Mouse (Mus musculus): ENCODE results near the gene Prkab2. TPM values are rescaled to one million over a fixed set of nuclear protein-coding genes. Genes with fewer than 3 reads are reported as not detected.
A peak's percentile ranks its signal among the peaks of the same experiment; 100 is the strongest.

Prkab2 gene
- total RNA-seq, 1 experiment from 2014 or later, result 2.8 TPM

DNA sequence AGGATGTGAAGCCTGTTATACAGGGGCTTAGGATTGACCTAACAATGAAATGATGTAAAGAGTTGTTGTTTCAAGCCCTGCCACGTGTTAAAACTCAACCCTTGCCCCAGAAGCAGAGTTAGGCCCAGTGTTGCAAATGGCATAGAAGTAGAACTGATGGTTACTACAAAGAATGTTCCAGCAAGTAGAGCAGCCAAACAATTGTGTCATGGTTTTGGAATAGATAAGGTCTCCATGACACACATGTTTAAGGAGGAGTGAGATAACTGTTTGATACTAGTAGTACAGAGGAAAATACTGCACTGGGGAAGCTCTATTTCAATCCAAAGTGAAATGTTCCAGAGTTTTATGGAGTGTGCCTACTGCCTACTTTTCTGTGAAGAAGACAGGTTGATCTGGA lies 9.5 kb upstream of the Prkab2 start:
- no peak for ATAC-seq (replicated peaks; ENCODE audit: low read depth, poor library complexity, severe bottlenecking)

DNA sequence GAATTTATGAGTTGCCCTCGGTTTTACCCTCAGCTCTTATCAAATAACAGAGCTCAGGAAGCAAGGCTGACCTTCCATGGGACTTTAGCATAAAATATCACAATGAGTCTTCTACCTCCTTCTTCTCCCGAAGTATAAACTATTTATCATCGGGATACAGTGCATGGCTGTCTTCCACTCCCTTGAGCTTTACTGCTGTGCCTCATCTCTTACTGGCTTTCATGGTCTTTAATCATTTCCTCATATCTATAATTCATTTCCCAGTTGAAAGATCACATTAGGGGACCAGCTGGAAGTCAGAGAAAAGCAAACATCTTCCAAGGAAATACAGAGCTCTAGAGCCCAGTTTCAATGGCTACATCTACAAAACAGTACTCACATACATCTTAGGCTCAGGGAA lies 9.0 kb upstream of the Prkab2 start:
- no peak for ATAC-seq (replicated peaks; ENCODE audit: low read depth, poor library complexity, severe bottlenecking)

DNA sequence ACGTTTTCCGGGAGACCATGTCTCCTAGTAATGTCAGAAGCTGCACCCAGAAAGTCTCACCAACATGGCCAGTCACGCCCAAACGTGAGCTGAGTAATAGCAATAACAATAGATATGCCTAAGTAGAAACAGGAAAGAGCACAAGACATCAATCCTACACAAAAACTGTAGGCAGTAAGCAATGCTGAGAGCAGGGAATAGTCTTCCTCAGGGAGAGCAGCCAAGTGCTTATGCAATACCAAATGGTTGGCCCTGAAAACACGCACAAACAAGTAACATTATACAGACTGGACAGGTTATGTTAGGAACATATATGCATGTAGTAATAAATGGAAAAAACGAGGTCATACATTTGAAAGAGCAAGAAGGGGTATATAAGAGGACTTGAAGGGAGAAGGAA lies 8.5 kb upstream of the Prkab2 start:
- ATAC-seq (replicated peaks; ENCODE audit: low read depth, poor library complexity, severe bottlenecking), result no peak

DNA sequence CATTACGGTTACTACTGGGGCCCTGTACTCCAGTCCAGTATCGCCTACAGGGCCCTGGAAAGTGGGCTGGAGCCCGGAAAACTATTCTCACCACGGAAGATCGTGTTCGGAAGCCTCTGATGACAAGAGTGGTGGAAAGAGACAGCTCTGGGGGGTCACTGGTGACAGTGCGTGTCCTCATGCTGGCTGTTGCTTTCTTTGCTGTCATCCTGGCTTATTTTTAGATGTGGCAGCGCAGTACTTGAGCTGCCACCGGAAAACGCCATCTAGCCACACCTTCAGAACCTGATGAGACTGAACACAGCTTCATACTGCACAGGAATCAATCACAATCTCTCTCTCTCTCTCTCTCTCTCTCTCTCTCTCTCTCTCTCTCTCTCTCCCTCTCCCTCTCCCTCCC lies 6.4 kb upstream of the Prkab2 start:
- ATAC-seq (replicated peaks; ENCODE audit: low read depth, poor library complexity, severe bottlenecking), result no peak

DNA sequence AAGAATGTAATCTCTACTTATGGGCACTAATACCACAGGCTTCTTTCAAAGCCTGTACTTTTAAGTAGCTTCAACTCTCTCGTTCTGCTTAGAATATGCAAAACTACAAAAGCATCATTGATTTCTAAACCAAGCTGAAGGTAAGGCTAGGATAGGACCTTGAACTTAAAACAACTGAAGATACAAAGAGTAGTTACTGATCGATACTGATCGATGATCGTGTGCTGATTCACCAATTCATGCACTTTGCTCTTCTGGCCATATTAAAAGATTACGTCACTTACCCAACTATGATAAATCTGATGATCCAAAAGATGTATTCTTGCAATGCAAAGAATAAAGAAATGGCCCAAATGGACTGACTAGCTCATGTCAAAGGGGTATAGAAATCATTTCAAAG lies 4.2 kb upstream of the Prkab2 start:
- no peak for ATAC-seq (replicated peaks; ENCODE audit: low read depth, poor library complexity, severe bottlenecking)

DNA sequence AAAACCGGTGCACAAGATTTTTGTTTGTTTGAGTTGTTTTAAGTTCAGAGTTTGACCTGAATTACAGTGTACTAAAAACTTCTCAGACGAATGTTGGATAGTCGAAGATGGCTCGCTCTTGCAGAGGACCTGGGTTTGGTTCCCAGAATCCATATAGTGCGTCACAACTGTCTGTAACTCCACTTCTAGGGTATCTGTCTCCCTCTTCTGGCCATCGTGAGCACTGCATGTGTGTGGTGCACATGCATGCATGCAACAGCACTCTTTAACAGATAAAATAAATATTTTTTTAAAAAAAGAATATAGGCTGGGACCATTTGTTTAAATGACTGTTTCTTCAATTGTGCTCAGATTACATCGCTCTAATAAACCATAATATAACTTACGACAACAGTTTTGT lies 3.1 kb upstream of the Prkab2 start:
- no peak for ATAC-seq (replicated peaks; ENCODE audit: low read depth, poor library complexity, severe bottlenecking)

DNA sequence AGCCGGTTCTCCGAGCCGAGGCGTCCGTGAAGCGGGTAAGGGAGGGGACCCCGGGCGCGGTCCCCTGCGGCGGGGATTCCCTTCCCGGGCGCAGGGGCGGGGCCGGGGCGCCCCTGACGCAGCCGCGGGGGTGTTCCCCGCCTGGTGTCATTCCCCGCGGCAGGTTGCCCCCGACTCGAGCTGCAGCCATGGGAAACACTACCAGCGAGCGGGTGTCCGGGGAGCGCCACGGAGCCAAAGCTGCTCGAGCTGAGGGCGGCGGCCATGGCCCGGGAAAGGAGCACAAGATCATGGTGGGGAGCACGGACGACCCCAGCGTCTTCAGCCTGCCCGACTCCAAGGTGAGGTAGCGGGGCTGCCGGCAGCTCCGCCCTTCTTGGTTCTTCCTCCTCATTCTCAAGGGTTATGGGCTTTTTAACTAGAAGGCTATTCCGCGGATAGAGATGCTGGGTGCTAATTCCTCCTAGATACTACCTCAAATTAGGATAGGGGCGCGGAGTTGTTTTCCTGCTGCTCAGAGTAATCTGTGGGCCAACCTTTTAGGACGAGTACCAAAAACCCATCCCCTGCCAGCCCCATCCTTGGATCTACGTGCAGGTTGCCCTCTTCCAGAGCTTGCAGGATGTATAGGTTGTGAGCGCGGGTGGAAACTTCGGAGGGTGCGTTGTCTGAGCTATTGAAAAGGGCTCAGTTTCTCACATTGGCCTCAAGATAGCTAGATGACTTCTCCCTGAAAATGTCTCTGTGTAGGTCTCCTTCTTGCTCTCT lies 617 bp downstream of the Prkab2 start:
- peak; percentile 39 for ATAC-seq (replicated peaks; ENCODE audit: low read depth, poor library complexity, severe bottlenecking)

DNA sequence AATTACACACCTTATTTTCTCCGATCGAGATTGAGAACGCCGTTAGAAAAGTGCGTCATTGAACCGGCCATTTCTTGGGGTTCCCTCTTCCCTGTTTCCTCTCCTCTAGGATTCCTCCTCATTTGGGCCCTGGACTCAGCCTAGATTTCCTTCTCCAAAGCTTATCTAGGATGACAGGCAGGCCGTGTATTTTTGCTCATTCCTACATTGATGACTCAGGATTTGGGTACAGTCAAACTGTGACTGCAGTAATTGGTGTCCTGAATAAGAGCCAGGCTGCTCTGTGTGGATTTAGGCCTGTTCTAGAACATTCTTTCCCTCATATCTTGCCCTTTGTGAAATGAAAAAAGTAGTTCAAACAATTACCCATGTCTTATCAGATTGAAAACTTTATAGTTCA lies 1.8 kb downstream of the Prkab2 start:
- no peak for ATAC-seq (replicated peaks; ENCODE audit: low read depth, poor library complexity, severe bottlenecking)

DNA sequence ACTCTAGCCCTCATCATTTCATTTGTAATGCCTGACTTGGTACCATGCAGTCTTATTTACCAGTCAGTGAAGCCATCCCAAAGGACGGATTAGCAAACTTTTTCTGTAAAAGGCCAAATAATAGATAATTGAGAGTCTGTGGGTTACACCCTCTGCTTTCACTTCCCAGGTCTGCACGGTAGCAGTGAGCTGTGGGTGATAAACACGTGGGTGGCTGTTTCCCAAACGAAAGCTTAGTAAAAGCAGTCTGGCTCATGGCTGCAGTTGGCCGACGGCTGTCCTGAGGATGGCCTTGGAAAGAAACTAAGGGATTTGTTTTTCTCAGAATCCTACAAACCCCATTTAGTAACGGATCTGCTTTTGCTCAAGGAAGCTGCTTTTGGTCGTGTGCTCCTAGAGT lies 3.2 kb downstream of the Prkab2 start:
- ATAC-seq (replicated peaks; ENCODE audit: low read depth, poor library complexity, severe bottlenecking), result no peak

DNA sequence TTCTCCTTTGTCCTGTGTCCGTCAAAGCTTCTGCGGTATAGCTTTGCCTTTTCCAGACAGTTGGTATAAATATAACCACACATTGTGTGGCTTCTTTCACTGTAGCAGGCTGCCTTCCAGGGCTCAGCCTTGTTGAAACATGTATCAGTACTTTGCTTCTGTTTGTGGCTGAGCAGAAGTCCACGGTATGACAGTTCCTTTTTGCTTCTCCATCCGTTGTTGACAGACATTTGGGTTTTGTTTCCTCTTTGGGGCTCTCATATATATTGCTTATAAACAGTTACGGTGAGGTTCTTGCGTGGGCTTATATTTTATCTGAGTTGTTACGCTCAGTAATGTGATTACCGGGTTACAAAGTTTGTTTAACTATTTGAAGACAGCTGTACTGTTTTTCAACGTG lies 7.5 kb downstream of the Prkab2 start:
- peak; percentile 63; the same call in 1 of the 2 replicates for ATAC-seq (replicated peaks; ENCODE audit: low read depth, poor library complexity, severe bottlenecking)

DNA sequence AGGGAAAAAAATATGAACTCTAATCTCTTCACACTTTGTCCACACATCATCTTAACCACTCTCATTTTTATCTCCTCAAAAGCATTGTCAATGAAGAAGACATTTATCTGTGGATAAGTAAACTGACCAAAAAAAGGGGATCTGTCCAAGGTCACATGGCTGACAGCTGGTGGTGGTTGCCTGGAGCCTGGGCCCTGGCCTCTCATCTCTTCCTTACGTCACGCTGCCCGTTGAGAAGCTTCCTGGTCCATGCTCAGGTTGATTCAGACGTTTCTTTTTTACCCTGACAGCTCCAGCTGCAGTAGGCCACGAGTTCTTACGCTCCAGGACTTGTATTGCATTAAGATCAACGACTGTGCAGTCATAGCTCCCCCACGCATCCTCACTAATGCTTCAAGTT lies 8.2 kb downstream of the Prkab2 start:
- peak; percentile 43; the same call in 1 of the 2 replicates for ATAC-seq (replicated peaks; ENCODE audit: low read depth, poor library complexity, severe bottlenecking)

DNA sequence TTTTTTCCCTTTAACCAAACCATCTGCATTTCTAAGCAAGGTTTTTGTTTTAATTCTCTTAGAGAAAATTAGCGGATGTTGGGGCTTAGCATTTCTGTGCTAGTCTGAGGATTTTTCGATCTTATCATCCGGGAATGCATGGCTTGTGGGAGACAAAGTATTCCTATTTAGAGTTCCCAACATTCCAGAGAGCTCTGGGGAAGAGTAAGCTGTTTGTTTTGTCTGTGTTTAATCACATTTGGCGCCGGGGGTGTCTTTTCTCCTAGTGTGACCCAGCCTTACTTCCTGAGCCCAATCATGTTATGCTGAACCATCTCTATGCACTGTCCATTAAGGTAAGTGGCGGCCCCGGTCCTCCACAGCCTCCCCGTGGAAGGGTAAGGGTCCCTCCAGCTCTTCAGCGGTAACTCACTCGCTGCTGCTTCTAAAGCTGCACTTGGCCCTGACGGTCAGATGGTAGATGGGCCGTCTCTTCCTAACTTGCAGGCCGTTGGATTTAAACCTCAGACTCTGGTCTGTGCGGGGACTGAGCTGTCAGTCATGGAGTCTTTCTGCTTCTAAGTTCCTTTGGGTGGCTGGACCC lies 9.2 kb downstream of the Prkab2 start:
- ATAC-seq (replicated peaks; ENCODE audit: low read depth, poor library complexity, severe bottlenecking), result no peak

DNA sequence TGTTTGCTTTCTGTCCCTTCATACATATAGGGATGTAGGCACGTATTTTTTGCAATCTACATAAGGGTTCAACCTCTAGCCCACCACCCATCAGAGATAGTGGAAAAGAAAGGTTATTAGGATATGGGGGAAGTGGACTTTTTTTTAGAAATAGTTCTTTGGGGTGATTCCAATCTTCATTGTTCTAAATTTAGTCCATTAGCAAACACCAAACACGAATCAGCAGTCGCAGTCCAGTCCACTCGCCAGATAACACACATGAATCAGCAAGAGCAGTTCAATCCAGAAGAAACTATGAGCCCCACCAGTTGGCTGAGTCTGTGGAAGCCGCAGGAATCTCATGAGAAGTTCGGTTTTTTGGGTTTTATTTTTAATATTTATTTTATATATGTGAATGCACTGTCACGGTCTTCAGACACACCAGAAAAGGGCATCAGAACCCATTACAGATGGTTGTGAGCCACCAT lies 16.7 kb downstream of the Prkab2 start, which contains the start of gene Gm17651:
TSS of gene Gm17651 (minus strand) at position 51 of the 467 bp plus-strand sequence.
- ATAC-seq (replicated peaks; ENCODE audit: low read depth, poor library complexity, severe bottlenecking), result no peak

DNA sequence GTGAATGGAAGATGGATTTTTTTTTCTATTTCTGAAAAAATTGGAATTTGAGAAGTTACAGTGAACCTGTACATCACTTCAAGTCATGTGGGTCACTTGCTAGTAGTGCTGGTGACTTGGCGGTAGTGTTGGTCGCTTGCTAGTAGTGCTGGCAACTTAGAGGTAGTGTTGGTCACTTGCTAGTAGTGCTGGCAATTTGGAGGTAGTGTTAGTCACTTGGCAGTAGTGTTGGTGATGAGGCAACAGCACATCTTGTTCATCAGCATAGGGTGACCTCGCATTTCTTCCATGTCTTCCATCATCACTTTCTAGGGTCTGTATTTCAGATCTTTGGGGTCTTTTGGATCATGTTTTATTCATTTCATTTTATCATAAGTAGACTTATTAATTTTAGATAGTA lies 18.1 kb downstream of the Prkab2 start:
- no peak for ATAC-seq (replicated peaks; ENCODE audit: low read depth, poor library complexity, severe bottlenecking)

DNA sequence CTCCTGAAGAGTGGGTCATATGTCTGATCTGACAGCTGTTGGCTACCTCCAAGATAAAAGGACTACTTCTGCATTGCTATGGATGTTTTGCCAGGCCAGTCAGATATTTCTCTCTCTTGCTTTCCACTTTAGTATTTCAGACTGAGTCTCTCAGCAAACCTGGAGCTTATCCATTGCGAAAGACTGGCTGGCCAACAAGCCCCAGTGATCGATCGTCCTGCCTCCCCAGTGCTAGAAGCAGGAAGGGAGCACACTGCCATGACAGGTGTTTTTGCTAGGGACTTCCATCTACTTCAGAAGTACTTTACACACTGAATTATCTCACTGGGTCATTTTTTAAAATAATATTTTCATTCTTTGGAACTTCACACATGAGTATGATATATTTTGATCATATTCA lies 20.4 kb downstream of the Prkab2 start:
- ATAC-seq (replicated peaks; ENCODE audit: low read depth, poor library complexity, severe bottlenecking), result no peak

DNA sequence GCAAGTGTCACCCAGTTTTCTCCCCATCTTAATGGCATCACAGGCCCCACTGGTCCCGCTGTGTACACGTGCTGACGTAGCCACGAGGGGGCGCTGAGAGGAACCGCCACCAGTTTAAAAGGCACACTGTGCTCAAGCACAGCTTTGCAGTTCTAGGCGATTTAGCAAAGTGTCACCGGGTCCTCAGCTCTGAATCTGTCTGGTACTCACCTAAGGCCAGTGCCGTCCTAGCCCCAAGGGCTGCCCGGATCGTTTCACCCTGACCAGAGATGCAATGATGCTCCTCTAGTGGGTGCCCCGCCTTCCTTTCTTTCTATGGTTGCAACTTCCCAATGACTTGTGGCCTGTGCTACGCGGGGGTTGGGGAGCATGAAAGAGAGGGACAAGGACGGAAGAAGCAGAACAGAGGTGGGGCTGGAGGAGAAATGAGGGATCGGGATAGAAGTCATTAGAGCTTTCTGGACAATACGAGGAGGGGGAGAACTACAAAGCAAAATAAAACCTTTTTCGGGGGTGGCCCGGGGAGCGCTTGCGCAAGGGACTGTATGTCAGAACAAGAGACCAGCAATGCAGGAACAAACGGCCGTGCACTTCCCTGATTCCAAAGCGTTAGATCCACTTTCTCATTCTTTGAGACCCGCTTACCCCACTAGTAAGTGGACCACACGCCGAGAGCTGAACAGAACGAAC lies 22.8 kb downstream of the Prkab2 start:
- peak; percentile 78 for ATAC-seq (replicated peaks; ENCODE audit: low read depth, poor library complexity, severe bottlenecking)

DNA sequence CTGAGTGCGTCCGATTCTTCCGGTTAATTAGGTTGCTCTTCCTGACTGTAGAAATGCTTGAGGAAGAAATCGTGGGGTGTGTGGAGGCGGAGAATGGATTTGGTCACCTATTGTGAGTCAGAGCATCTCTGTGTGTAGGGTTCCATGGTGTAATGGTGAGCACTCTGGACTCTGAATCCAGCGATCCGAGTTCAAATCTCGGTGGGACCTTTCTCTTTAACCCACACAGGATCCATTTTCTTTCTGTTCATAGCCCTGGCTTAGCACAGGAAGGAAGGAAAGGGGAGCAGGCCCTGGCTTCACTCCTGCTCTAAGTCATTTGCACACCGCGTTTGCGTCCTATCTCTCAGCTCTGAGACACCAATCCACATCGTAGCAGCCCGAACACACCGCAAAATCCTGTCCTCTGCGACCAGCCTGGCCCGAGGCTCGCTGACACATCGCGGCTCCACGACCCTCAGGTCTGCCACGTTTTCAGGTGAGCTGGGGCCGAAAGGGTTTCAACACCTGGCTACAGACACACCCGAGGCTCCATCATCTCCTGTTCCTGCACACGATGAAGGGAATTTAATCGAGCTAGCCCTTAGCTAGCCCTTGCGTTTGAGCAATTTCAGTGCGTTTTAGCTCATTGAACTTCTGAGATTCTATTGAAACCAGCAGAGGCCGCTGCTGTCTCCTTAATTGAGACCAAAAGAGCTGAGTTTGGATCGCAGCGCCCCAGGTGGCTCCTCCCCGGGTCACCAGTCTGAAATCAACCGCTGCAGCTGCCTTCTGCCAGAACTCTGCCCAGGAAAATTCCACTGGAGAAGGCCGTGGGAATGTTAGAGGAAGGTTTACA lies 23.5 kb downstream of the Prkab2 start:
- ATAC-seq (replicated peaks; ENCODE audit: low read depth, poor library complexity, severe bottlenecking), result peak; percentile 71

DNA sequence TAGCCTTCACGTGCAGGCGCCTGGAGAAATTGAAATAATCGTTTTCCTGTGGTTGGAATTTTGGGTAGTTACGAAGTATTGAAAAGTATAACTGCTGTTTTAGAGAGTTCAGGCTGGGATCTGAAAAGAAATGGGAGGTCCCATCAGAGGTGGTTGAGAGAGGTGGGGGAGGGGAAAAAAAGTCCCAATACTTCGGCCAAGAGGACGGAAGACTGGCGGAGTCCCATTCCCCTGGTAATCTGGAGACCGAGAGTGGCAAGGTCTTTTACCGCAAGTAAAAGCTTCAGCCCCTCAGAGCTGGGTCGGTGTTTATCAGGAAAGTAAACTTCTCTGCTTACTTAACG lies 24.1 kb downstream of the Prkab2 start:
- no peak for ATAC-seq (replicated peaks; ENCODE audit: low read depth, poor library complexity, severe bottlenecking)

DNA sequence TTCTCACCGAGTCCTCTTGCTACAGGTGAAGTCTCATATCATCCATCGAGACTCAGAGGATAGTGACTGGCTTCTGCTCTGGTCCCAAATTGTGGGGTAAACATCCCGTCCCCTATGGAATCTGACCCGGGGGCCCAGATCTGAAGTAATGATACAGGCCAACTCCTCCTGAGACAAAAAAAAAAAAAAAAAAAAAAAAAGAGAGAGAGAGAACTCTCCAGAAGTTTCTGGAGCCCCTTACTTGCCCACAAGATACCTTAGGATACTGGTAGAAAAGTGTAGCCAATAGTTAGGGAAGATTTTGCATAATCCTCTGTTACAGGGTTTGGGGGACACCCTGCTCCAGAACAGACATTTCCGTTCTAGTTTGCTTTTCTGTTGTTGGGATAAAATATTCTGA lies 24.6 kb downstream of the Prkab2 start:
- ATAC-seq (replicated peaks; ENCODE audit: low read depth, poor library complexity, severe bottlenecking), result no peak

DNA sequence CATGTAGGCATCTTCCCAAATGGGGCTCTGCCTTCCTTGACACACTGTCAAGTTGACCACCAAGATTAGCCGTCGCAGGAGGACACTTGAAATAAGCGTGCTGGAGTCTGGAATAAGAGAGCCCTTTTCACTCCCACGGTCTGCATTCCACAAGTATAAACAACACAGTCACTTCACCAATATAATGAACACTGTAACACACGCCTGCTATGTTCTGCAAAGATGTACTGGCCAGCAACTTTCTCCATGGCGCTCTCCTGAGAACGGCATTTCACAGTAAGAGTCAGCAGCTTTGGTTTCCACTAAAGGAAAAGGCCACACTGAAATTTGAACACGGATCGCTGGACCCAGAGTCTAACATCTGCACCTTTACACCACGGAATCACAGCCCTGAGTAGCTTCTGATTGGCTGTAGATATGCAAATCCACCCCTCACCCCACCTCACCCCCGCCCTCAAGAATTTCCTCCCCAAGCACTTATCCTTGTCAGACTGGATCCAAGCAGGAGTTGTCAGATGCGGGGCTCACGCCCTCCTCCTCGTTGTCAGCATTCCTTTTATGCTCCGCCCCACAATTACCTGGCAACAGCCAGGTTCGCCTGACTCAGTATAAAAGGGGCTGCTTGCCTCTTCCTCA lies 25.7 kb downstream of the Prkab2 start:
- ATAC-seq (replicated peaks; ENCODE audit: low read depth, poor library complexity, severe bottlenecking), result no peak
